Mouse (Mus musculus) MEL (cell line): ENCODE measurements around the gene Cbln1.

ENCODE experiments used
- CTCF ChIP-seq, 3 experiments: IDR thresholded peaks in 2 of 3; conservative IDR thresholded peaks in 1 of 3; 2 replicates each; pipeline ENCODE4 v1.5.1; 2011 to 2012; ENCODE audit warnings: low read length in 3 of 3, low read depth in 2 of 3, mild to moderate bottlenecking in 2 of 3, improper control_type of control experiment in 1 of 3, inconsistent platforms in 1 of 3, mixed read lengths in 1 of 3, moderate library complexity in 1 of 3; ENCODE audit not compliant: control insufficient read depth in 1 of 3, insufficient read depth in 1 of 3, poor library complexity in 1 of 3, severe bottlenecking in 1 of 3
- EP300 ChIP-seq, 2 experiments: IDR thresholded peaks; 2 replicates each; pipeline ENCODE4 v1.6.1; 2011; ENCODE audit warnings: improper control_type of control experiment in 2 of 2, low read length in 2 of 2, low read depth in 1 of 2, mild to moderate bottlenecking in 1 of 2
- ETS1 ChIP-seq: IDR thresholded peaks from 2 replicates; pipeline ENCODE4 v1.6.1; 2012; ENCODE audit warnings: low read depth, mild to moderate bottlenecking, inconsistent platforms, low read length, improper control_type of control experiment, moderate library complexity
- GATA1 ChIP-seq: IDR thresholded peaks from 2 replicates; pipeline ENCODE4 v1.6.1; 2011; ENCODE audit warnings: low read depth, low read length, improper control_type of control experiment
- KAT2A ChIP-seq: conservative IDR thresholded peaks from 2 replicates; pipeline ENCODE4 v1.6.1; 2012; ENCODE audit warnings: low read depth, low read length, improper control_type of control experiment, inconsistent platforms
- RCOR1 ChIP-seq: IDR thresholded peaks from 2 replicates; pipeline ENCODE4 v1.6.1; 2012; ENCODE audit warnings: low read depth, mild to moderate bottlenecking, inconsistent platforms, low read length, improper control_type of control experiment
- SIN3A ChIP-seq: IDR thresholded peaks from 2 replicates; pipeline ENCODE4 v1.6.1; 2012; ENCODE audit warnings: low read length, improper control_type of control experiment, inconsistent platforms
- TCF12 ChIP-seq: IDR thresholded peaks from 2 replicates; pipeline ENCODE4 v1.6.1; 2014; ENCODE audit warnings: low read depth, mild to moderate bottlenecking, inconsistent platforms, low read length, improper control_type of control experiment, moderate library complexity
- ZNF384 ChIP-seq: IDR thresholded peaks from 2 replicates; pipeline ENCODE4 v1.6.1; 2012; ENCODE audit warnings: low read depth, mild to moderate bottlenecking, inconsistent platforms, low read length, improper control_type of control experiment

GRCm38 (mm10) chr8:87474379-87474778 lies 2.0 kb upstream of the Cbln1 start:
- TF ChIP-seq GATA1 (no peak), CTCF (IDR thresholded peaks at IDR 0.05 in 2 of 3, conservative IDR thresholded peaks at IDR 0.05 in 1 of 3; ENCODE audit: control insufficient read depth in 1 of 3, insufficient read depth in 1 of 3, low read depth in 2 of 3, low read length in 3 of 3, poor library complexity in 1 of 3, severe bottlenecking in 1 of 3) (no peak), EP300 (IDR thresholded peaks at IDR 0.05; ENCODE audit: low read depth in 1 of 2, low read length in 2 of 2) (no peak), KAT2A (no peak), TCF12 (no peak), RCOR1 (no peak), SIN3A (no peak), ETS1 (no peak), ZNF384 (no peak)
